Mouse (Mus musculus): ENCODE measurements around the gene Camk1. TPM values are rescaled to one million over a fixed set of nuclear protein-coding genes. Genes with fewer than 3 reads are reported as not detected.

The Camk1 gene
- polyA plus RNA-seq (2014; fragmentation: Nextera tagmentation; extraction: Ambion mirVana), result 61.6 and 65.4 TPM in 2 replicates

- WGBS, result 14% methylated on average over 32 of the region's 32 CpGs
- Histone ChIP-seq H3K4me3 (ENCODE audit: low read depth, low read length) (peak within 1 kb of the TSS; percentile 55), H3K9ac (ENCODE audit: low read length) (peak within 1 kb of the TSS; percentile 87), H3K9me3 (ENCODE audit: control insufficient read depth, low read length) (no peaks in the 10 kb centered on the region), H3K4me1 (ENCODE audit: control insufficient read depth, insufficient read depth, low read length) (peaks cover 6% of the 10 kb centered on the region), H3K27ac (ENCODE audit: low read depth, low read length) (no peak within 1 kb of the TSS), H3K36me3 (ENCODE audit: control insufficient read depth, insufficient read depth, low read length) (no peaks in the 10 kb centered on the region), H3K4me2 (peak within 1 kb of the TSS; percentile 82), H3K27me3 (ENCODE audit: control insufficient read depth, insufficient read depth, low read length) (no peaks in the 10 kb centered on the region)
- ATAC-seq (ENCODE audit: low FRiP score) (peak; percentile 87), DNase-seq (ENCODE audit: low spot score, missing footprints) (peak; percentile 95)
Observed at GRCm38 (mm10) chr6:113343177-113344092, at the start of gene Camk1. Gene Camk1 (minus strand): TSS chr6:113343984.

- 1% methylated on average over 51 of the region's 51 CpGs for WGBS
- Histone ChIP-seq H3K4me3 (ENCODE audit: low read depth, low read length) (peak overlapping the region; percentile 41), H3K27ac (ENCODE audit: low read depth, low read length) (peak overlapping the region; percentile 45), H3K9ac (ENCODE audit: low read length) (peak overlapping the region; percentile 61), H3K27me3 (ENCODE audit: control insufficient read depth, insufficient read depth, low read length) (no peaks in the 10 kb centered on the region), H3K36me3 (ENCODE audit: control insufficient read depth, insufficient read depth, low read length) (peaks cover 17% of the 10 kb centered on the region), H3K9me3 (ENCODE audit: control insufficient read depth, low read length) (no peaks in the 10 kb centered on the region), H3K4me1 (ENCODE audit: control insufficient read depth, insufficient read depth, low read length) (peaks cover 7% of the 10 kb centered on the region; the same call in 1 of the 2 replicates), H3K4me2 (peak overlapping the region; percentile 68)
- ATAC-seq (ENCODE audit: low FRiP score) (peak; percentile 93), DNase-seq (ENCODE audit: low spot score, missing footprints) (peak; percentile 96)
Observed at GRCm38 (mm10) chr6:113392387-113393071, 48.7 kb upstream of the Camk1 start.

GRCm38 (mm10) chr6:113392015-113392386 lies 48.2 kb upstream of the Camk1 start:
- peaks cover 19% of the 10 kb centered on the region for H3K36me3 ChIP-seq (ENCODE audit: control insufficient read depth, insufficient read depth, low read length)
- ATAC-seq (ENCODE audit: low FRiP score), result peak; percentile 51

GRCm38 (mm10) chr6:113390715-113391114 lies 46.9 kb upstream of the Camk1 start:
- H3K27ac ChIP-seq (ENCODE audit: low read depth, low read length), result no peak overlapping the region
- ATAC-seq (ENCODE audit: low FRiP score) (no peak), DNase-seq (ENCODE audit: low spot score, missing footprints) (no peak)
- peaks cover 23% of the 10 kb centered on the region for H3K36me3 ChIP-seq (ENCODE audit: control insufficient read depth, insufficient read depth, low read length)
- no peaks in the 10 kb centered on the region for H3K9me3 ChIP-seq (ENCODE audit: control insufficient read depth, low read length)
- H3K4me2 ChIP-seq, result no peak overlapping the region
- H3K4me1 ChIP-seq (ENCODE audit: control insufficient read depth, insufficient read depth, low read length), result peaks cover 7% of the 10 kb centered on the region; the same call in 1 of the 2 replicates
- H3K9ac ChIP-seq (ENCODE audit: low read length), result no peak overlapping the region
- 81% methylated on average over 3 of the region's 3 CpGs for WGBS
- no peak overlapping the region for H3K4me3 ChIP-seq (ENCODE audit: low read depth, low read length)
- no peaks in the 10 kb centered on the region for H3K27me3 ChIP-seq (ENCODE audit: control insufficient read depth, insufficient read depth, low read length)

More at GRCm38 (mm10) chr6:113392015-113392386, 48.2 kb upstream of the Camk1 start:
- H3K4me3 ChIP-seq (ENCODE audit: low read depth, low read length), result peak overlapping the region; percentile 41
- peaks cover 7% of the 10 kb centered on the region; the same call in 1 of the 2 replicates for H3K4me1 ChIP-seq (ENCODE audit: control insufficient read depth, insufficient read depth, low read length)
- WGBS, result 23% methylated on average over 10 of the region's 10 CpGs
- H3K9ac ChIP-seq (ENCODE audit: low read length), result peak overlapping the region; percentile 61
- H3K9me3 ChIP-seq (ENCODE audit: control insufficient read depth, low read length), result no peaks in the 10 kb centered on the region
- H3K27me3 ChIP-seq (ENCODE audit: control insufficient read depth, insufficient read depth, low read length), result no peaks in the 10 kb centered on the region
- H3K4me2 ChIP-seq, result peak overlapping the region; percentile 68
- no peak for DNase-seq (ENCODE audit: low spot score, missing footprints)
- peak overlapping the region; percentile 45 for H3K27ac ChIP-seq (ENCODE audit: low read depth, low read length)

- Histone ChIP-seq H3K27me3 (ENCODE audit: control insufficient read depth, insufficient read depth, low read length) (no peaks in the 10 kb centered on the region), H3K4me3 (ENCODE audit: low read depth, low read length) (no peak within 1 kb of the TSS), H3K36me3 (ENCODE audit: control insufficient read depth, insufficient read depth, low read length) (peaks cover 33% of the 10 kb centered on the region), H3K9ac (ENCODE audit: low read length) (no peak within 1 kb of the TSS), H3K4me1 (ENCODE audit: control insufficient read depth, insufficient read depth, low read length) (peaks cover 7% of the 10 kb centered on the region; the same call in 1 of the 2 replicates), H3K27ac (ENCODE audit: low read depth, low read length) (no peak within 1 kb of the TSS), H3K4me2 (no peak within 1 kb of the TSS), H3K9me3 (ENCODE audit: control insufficient read depth, low read length) (no peaks in the 10 kb centered on the region)
- WGBS, result 82% methylated on average over 8 of the region's 8 CpGs
- peak; percentile 8 for DNase-seq (ENCODE audit: low spot score, missing footprints)
- ATAC-seq (ENCODE audit: low FRiP score), result no peak
Observed at GRCm38 (mm10) chr6:113388960-113389359, 45.2 kb upstream of the Camk1 start, which contains the start of gene Ttll3. Gene Ttll3 (plus strand): TSS chr6:113389260.

- H3K4me1 ChIP-seq (ENCODE audit: control insufficient read depth, insufficient read depth, low read length), result no peaks in the 10 kb centered on the region
- H3K27ac ChIP-seq (ENCODE audit: low read depth, low read length), result no peak overlapping the region
- 87% methylated on average over 3 of the region's 3 CpGs for WGBS
- H3K4me3 ChIP-seq (ENCODE audit: low read depth, low read length), result no peak overlapping the region
- DNase-seq (ENCODE audit: low spot score, missing footprints) (no peak), ATAC-seq (ENCODE audit: low FRiP score) (no peak)
- H3K36me3 ChIP-seq (ENCODE audit: control insufficient read depth, insufficient read depth, low read length), result peaks cover 44% of the 10 kb centered on the region
- H3K4me2 ChIP-seq, result no peak overlapping the region
- H3K9ac ChIP-seq (ENCODE audit: low read length), result no peak overlapping the region
- no peaks in the 10 kb centered on the region for H3K9me3 ChIP-seq (ENCODE audit: control insufficient read depth, low read length)
- H3K27me3 ChIP-seq (ENCODE audit: control insufficient read depth, insufficient read depth, low read length), result no peaks in the 10 kb centered on the region
Observed at GRCm38 (mm10) chr6:113386025-113386424, 42.2 kb upstream of the Camk1 start.

GRCm38 (mm10) chr6:113385160-113385714 lies 41.5 kb upstream of the Camk1 start:
- H3K4me2 ChIP-seq, result no peak overlapping the region
- ATAC-seq (ENCODE audit: low FRiP score) (no peak), DNase-seq (ENCODE audit: low spot score, missing footprints) (no peak)
- H3K4me1 ChIP-seq (ENCODE audit: control insufficient read depth, insufficient read depth, low read length), result no peaks in the 10 kb centered on the region
- no peak overlapping the region for H3K27ac ChIP-seq (ENCODE audit: low read depth, low read length)
- H3K27me3 ChIP-seq (ENCODE audit: control insufficient read depth, insufficient read depth, low read length), result no peaks in the 10 kb centered on the region
- no peak overlapping the region for H3K9ac ChIP-seq (ENCODE audit: low read length)
- peaks cover 44% of the 10 kb centered on the region for H3K36me3 ChIP-seq (ENCODE audit: control insufficient read depth, insufficient read depth, low read length)
- 91% methylated on average over 11 of the region's 11 CpGs for WGBS
- no peaks in the 10 kb centered on the region for H3K9me3 ChIP-seq (ENCODE audit: control insufficient read depth, low read length)
- H3K4me3 ChIP-seq (ENCODE audit: low read depth, low read length), result no peak overlapping the region

- ATAC-seq (ENCODE audit: low FRiP score), result no peak
- H3K4me2 ChIP-seq, result no peak overlapping the region
- H3K4me1 ChIP-seq (ENCODE audit: control insufficient read depth, insufficient read depth, low read length), result peaks cover 1% of the 10 kb centered on the region; the same call in 1 of the 2 replicates
- H3K27ac ChIP-seq (ENCODE audit: low read depth, low read length), result no peak overlapping the region
- peaks cover 40% of the 10 kb centered on the region for H3K36me3 ChIP-seq (ENCODE audit: control insufficient read depth, insufficient read depth, low read length)
- no peaks in the 10 kb centered on the region for H3K9me3 ChIP-seq (ENCODE audit: control insufficient read depth, low read length)
- 94% methylated on average over 8 of the region's 8 CpGs for WGBS
- no peak overlapping the region for H3K9ac ChIP-seq (ENCODE audit: low read length)
- H3K27me3 ChIP-seq (ENCODE audit: control insufficient read depth, insufficient read depth, low read length), result no peaks in the 10 kb centered on the region
- no peak for DNase-seq (ENCODE audit: low spot score, missing footprints)
- H3K4me3 ChIP-seq (ENCODE audit: low read depth, low read length), result no peak overlapping the region
Observed at GRCm38 (mm10) chr6:113384351-113384927, 40.7 kb upstream of the Camk1 start.
